Mouse (Mus musculus) MEL (cell line): ENCODE measurements around the gene Paxbp1. TPM values are rescaled to one million over a fixed set of nuclear protein-coding genes. Genes with fewer than 3 reads are reported as not detected.

Experiments
- DNase-seq: peaks from one replicate; pipeline ENCODE4 v3.0.0; 2011; ENCODE audit warnings: low read depth, low spot score
- H3K27ac ChIP-seq: 2 replicates; pipeline ENCODE4 v1.5.1; 2012; ENCODE audit warnings: low read depth, mild to moderate bottlenecking, control low read depth, low read length, moderate library complexity; ENCODE audit not compliant: control insufficient read depth
- H3K27me3 ChIP-seq, 2 experiments: fragments of 150-350 bp in 1 of 2; sonication (generic) in 1 of 2; 2 replicates each; pipeline ENCODE4 v1.6.1; 2012; ENCODE audit warnings: low read length in 2 of 2, mild to moderate bottlenecking in 2 of 2, improper control_type of control experiment in 1 of 2, moderate library complexity in 1 of 2; ENCODE audit not compliant: insufficient read depth in 2 of 2, control insufficient read depth in 1 of 2
- H3K36me3 ChIP-seq, 2 experiments: 2 replicates each; pipeline ENCODE4 v1.6.1; 2012 to 2014; ENCODE audit warnings: low read length in 2 of 2, improper control_type of control experiment in 1 of 2, inconsistent platforms in 1 of 2, mild to moderate bottlenecking in 1 of 2; ENCODE audit not compliant: insufficient read depth in 2 of 2, control insufficient read depth in 1 of 2
- H3K4me1 ChIP-seq, 2 experiments: fragments of 150-350 bp in 1 of 2; sonication (generic) in 1 of 2; 2 replicates each; pipeline ENCODE4 v1.6.1; 2012; ENCODE audit warnings: low read length in 2 of 2, improper control_type of control experiment in 1 of 2, mild to moderate bottlenecking in 1 of 2; ENCODE audit not compliant: insufficient read depth in 2 of 2, control insufficient read depth in 1 of 2
- H3K4me3 ChIP-seq, 2 experiments: fragments of 150-350 bp in 1 of 2; sonication (generic) in 1 of 2; 2 replicates each; pipeline ENCODE4 v1.5.1; 2012; ENCODE audit warnings: low read depth in 2 of 2, low read length in 2 of 2, mild to moderate bottlenecking in 2 of 2, moderate library complexity in 2 of 2, control low read depth in 1 of 2, improper control_type of control experiment in 1 of 2; ENCODE audit not compliant: control insufficient read depth in 1 of 2, insufficient read depth in 1 of 2
- H3K79me2 ChIP-seq: 2 replicates; pipeline ENCODE4 v1.6.1; 2012; ENCODE audit warnings: mild to moderate bottlenecking, low read length, moderate library complexity; ENCODE audit not compliant: control insufficient read depth, poor library complexity, insufficient read depth
- H3K9ac ChIP-seq: 2 replicates; pipeline ENCODE4 v1.6.1; 2012; ENCODE audit warnings: low read depth, mild to moderate bottlenecking, control low read depth, low read length, moderate library complexity; ENCODE audit not compliant: control insufficient read depth, poor library complexity, severe bottlenecking
- H3K9me3 ChIP-seq: fragments of 150-350 bp; sonication (generic); replicated peaks from 2 replicates; pipeline ENCODE4 v1.6.1; 2012; ENCODE audit warnings: mild to moderate bottlenecking, low read length, improper control_type of control experiment, moderate library complexity; ENCODE audit not compliant: insufficient read depth
- CHD2 ChIP-seq: IDR thresholded peaks from 2 replicates; pipeline ENCODE4 v1.6.1; 2011; ENCODE audit warnings: low read length, improper control_type of control experiment
- CTCF ChIP-seq, 3 experiments: IDR thresholded peaks in 2 of 3; conservative IDR thresholded peaks in 1 of 3; 2 replicates each; pipeline ENCODE4 v1.5.1; 2011 to 2012; ENCODE audit warnings: low read length in 3 of 3, low read depth in 2 of 3, mild to moderate bottlenecking in 2 of 3, improper control_type of control experiment in 1 of 3, inconsistent platforms in 1 of 3, mixed read lengths in 1 of 3, moderate library complexity in 1 of 3; ENCODE audit not compliant: control insufficient read depth in 1 of 3, insufficient read depth in 1 of 3, poor library complexity in 1 of 3, severe bottlenecking in 1 of 3
- ELF1 ChIP-seq: IDR thresholded peaks from 2 replicates; pipeline ENCODE4 v1.6.1; 2014; ENCODE audit warnings: low read depth, mild to moderate bottlenecking, inconsistent platforms, low read length, improper control_type of control experiment, moderate library complexity
- ETS1 ChIP-seq: IDR thresholded peaks from 2 replicates; pipeline ENCODE4 v1.6.1; 2012; ENCODE audit warnings: low read depth, mild to moderate bottlenecking, inconsistent platforms, low read length, improper control_type of control experiment, moderate library complexity
- GABPA ChIP-seq: IDR thresholded peaks from 2 replicates; pipeline ENCODE4 v1.6.1; 2012; ENCODE audit warnings: low read depth, mild to moderate bottlenecking, inconsistent platforms, low read length, improper control_type of control experiment, moderate library complexity
- GATA1 ChIP-seq: IDR thresholded peaks from 2 replicates; pipeline ENCODE4 v1.6.1; 2011; ENCODE audit warnings: low read depth, low read length, improper control_type of control experiment
- KAT2A ChIP-seq: conservative IDR thresholded peaks from 2 replicates; pipeline ENCODE4 v1.6.1; 2012; ENCODE audit warnings: low read depth, low read length, improper control_type of control experiment, inconsistent platforms
- MAFK ChIP-seq: IDR thresholded peaks from 2 replicates; pipeline ENCODE4 v1.6.1; 2011; ENCODE audit warnings: low read depth, mild to moderate bottlenecking, low read length, improper control_type of control experiment, borderline replicate concordance
- MEF2A ChIP-seq: IDR thresholded peaks from 2 replicates; pipeline ENCODE4 v1.6.1; 2014; ENCODE audit warnings: low read depth, mild to moderate bottlenecking, inconsistent platforms, low read length, improper control_type of control experiment; ENCODE audit not compliant: poor library complexity, insufficient replicate concordance, severe bottlenecking; ENCODE audit errors: extremely low read depth
- MXI1 ChIP-seq: IDR thresholded peaks from 2 replicates; pipeline ENCODE4 v1.6.1; 2011; ENCODE audit warnings: mild to moderate bottlenecking, low read depth, low read length, improper control_type of control experiment
- MYB ChIP-seq: IDR thresholded peaks from 2 replicates; pipeline ENCODE4 v1.6.1; 2011; ENCODE audit warnings: mild to moderate bottlenecking, low read depth, low read length, improper control_type of control experiment
- NELFE ChIP-seq: IDR thresholded peaks from 2 replicates; pipeline ENCODE4 v1.6.1; 2011; ENCODE audit warnings: low read depth, low read length, improper control_type of control experiment
- SMC3 ChIP-seq: IDR thresholded peaks from 2 replicates; pipeline ENCODE4 v1.6.1; 2011; ENCODE audit warnings: low read depth, low read length, improper control_type of control experiment
- TBP ChIP-seq: IDR thresholded peaks from 2 replicates; pipeline ENCODE4 v1.8.0; 2011; ENCODE audit warnings: low read depth, low read length, improper control_type of control experiment
- UBTF ChIP-seq: IDR thresholded peaks from 2 replicates; pipeline ENCODE4 v1.6.1; 2012; ENCODE audit warnings: low read depth, mild to moderate bottlenecking, inconsistent platforms, low read length, improper control_type of control experiment, moderate library complexity, borderline replicate concordance; ENCODE audit not compliant: insufficient read depth
- USF1 ChIP-seq: IDR thresholded peaks from 2 replicates; pipeline ENCODE4 v1.6.1; 2014; ENCODE audit warnings: low read depth, mild to moderate bottlenecking, inconsistent platforms, low read length, improper control_type of control experiment, moderate library complexity
- ZNF384 ChIP-seq: IDR thresholded peaks from 2 replicates; pipeline ENCODE4 v1.6.1; 2012; ENCODE audit warnings: low read depth, mild to moderate bottlenecking, inconsistent platforms, low read length, improper control_type of control experiment
- polyA plus RNA-seq, 2 experiments: library from polyadenylated mRNA; stranded (reverse) in 1 of 2; unstranded in 1 of 2; fragments of >175 nt in 1 of 2; fragments of >200 nt in 1 of 2; gene quantifications; 2 replicates each; pipeline versions ENCODE4 v1.2.1 to v1.2.4; 2012; ENCODE audit warnings: low replicate concordance in 2 of 2, low read depth in 1 of 2; ENCODE audit not compliant: insufficient read length in 2 of 2, insufficient read depth in 1 of 2, missing spikeins in 1 of 2
- total RNA-seq: library from RNA; depleted of rRNA; stranded (reverse); fragments of 300-350 nt; gene quantifications from 2 replicates; pipeline ENCODE4 v1.2.3, GENCODE M21; 2012

Gene Paxbp1
- total and polyA plus RNA-seq, 3 experiments, result 23.8 to 49.6 TPM; not detected in 1

DNA sequence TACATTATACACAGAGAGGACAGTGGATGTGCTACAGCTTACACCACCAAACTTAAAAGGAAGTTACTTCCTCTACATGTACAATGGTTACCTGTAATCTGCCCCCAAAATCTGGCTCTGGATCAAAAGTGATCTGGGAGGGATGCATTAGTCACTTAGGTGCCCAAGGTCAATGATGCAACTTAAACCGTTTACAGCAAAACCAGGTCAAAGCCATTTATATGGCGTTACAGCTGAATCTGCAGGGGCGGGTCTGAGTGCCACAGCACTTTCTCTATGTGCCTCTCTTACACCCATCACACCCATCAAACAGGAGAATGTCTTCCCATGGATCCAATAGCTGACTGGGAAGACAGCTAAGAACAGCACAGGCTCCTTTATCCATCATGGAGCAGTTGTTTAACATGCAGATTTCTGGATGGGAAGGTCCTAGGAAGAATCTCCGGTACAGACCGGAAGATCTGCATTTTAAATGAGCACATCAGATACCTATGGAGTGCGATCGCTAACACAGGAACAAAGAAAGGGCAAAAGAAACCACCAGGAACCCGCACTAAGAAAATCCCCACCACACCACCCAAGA is 15.1 kb downstream of the Paxbp1 start:
- no peaks in the 10 kb centered on the region for H3K4me1 ChIP-seq
- H3K79me2 ChIP-seq, result no peaks in the 10 kb centered on the region
- no peaks in the 10 kb centered on the region for H3K27me3 ChIP-seq
- TF ChIP-seq KAT2A (no peak), UBTF (no peak), CTCF (IDR thresholded peaks at IDR 0.05 in 2 of 3, conservative IDR thresholded peaks at IDR 0.05 in 1 of 3; ENCODE audit: control insufficient read depth in 1 of 3, insufficient read depth in 1 of 3, low read depth in 2 of 3, low read length in 3 of 3, poor library complexity in 1 of 3, severe bottlenecking in 1 of 3) (no peak), GABPA (no peak), USF1 (no peak), TBP (no peak), ZNF384 (no peak), NELFE (no peak), GATA1 (no peak), SMC3 (no peak), MEF2A (no peak)
- TF ChIP-seq, all 39 proteins: peak for 0
- DNase-seq, result no peak
- Histone ChIP-seq H3K27ac (no peak overlapping the region), H3K9ac (no peak overlapping the region), H3K36me3 (peaks cover 2 to 35% of the 10 kb centered on the region in 2 experiments; a peak in 3 of 4 replicates), H3K9me3 (no peaks in the 10 kb centered on the region), H3K4me3 (no peak overlapping the region)

GRCm38 (mm10) chr16:91026290-91026689 is 18.1 kb downstream of the Paxbp1 start:
- Histone ChIP-seq H3K9me3 (no peaks in the 10 kb centered on the region), H3K9ac (no peak overlapping the region), H3K27ac (no peak overlapping the region), H3K79me2 (no peaks in the 10 kb centered on the region), H3K27me3 (no peaks in the 10 kb centered on the region), H3K4me1 (no peaks in the 10 kb centered on the region), H3K36me3 (peaks cover 0 to 33% of the 10 kb centered on the region in 2 experiments; a peak in 2 of 4 replicates), H3K4me3 (no peak overlapping the region)
- TF ChIP-seq CHD2 (no peak), ETS1 (no peak), MAFK (no peak), MXI1 (no peak), CTCF (IDR thresholded peaks at IDR 0.05 in 2 of 3, conservative IDR thresholded peaks at IDR 0.05 in 1 of 3; ENCODE audit: control insufficient read depth in 1 of 3, insufficient read depth in 1 of 3, low read depth in 2 of 3, low read length in 3 of 3, poor library complexity in 1 of 3, severe bottlenecking in 1 of 3) (no peak), TBP (no peak), SMC3 (no peak), MYB (no peak), ZNF384 (no peak), KAT2A (no peak), ELF1 (no peak)
- DNase-seq, result no peak
